Mouse (Mus musculus) olfactory bulb, adult 2 months (tissue): ENCODE results near the gene Syne4. TPM values are rescaled to one million over a fixed set of nuclear protein-coding genes. Genes with fewer than 3 reads are reported as not detected.

ENCODE experiments used
- H3K27ac ChIP-seq: fragments of 200-500 bp; 2 replicates; pipeline ENCODE4 v1.5.1; 2012; ENCODE audit warnings: low read depth, low read length; ENCODE audit not compliant: insufficient read depth
- H3K4me1 ChIP-seq: fragments of 200-500 bp; 2 replicates; pipeline ENCODE4 v1.6.1; 2012; ENCODE audit warnings: low read length; ENCODE audit not compliant: control insufficient read depth, insufficient read depth
- H3K4me3 ChIP-seq: fragments of 200-500 bp; 2 replicates; pipeline ENCODE4 v1.5.1; 2012; ENCODE audit warnings: mild to moderate bottlenecking, low read depth, low read length, moderate library complexity; ENCODE audit not compliant: insufficient read depth
- CTCF ChIP-seq: fragments of 200-500 bp; IDR thresholded peaks from 2 replicates; pipeline ENCODE4 v1.5.1; 2012; ENCODE audit warnings: low read depth, mild to moderate bottlenecking, low read length, moderate library complexity; ENCODE audit not compliant: insufficient read depth
- POLR2A ChIP-seq: fragments of 200-500 bp; IDR thresholded peaks from 2 replicates; pipeline ENCODE4 v1.6.1; 2012; ENCODE audit warnings: mild to moderate bottlenecking, low read depth, low read length, moderate library complexity; ENCODE audit not compliant: insufficient read depth
- WGBS: fragments of 180-500 bp; shearing (Covaris S2); methylation state at CpG from one replicate; pipeline ENCODE4 v1.1.7; 2018; 5-methylcytosine and 5-hydroxymethylcytosine counted together
- polyA plus RNA-seq: library from polyadenylated mRNA; stranded (reverse); fragments of >200 nt; gene quantifications from 2 replicates; pipeline ENCODE4 v1.2.4, GENCODE M21; 2012; ENCODE audit warnings: low replicate concordance; ENCODE audit not compliant: missing spikeins, insufficient read depth, insufficient read length

Syne4 gene
- polyA plus RNA-seq, 1 experiment, result not detected

DNA sequence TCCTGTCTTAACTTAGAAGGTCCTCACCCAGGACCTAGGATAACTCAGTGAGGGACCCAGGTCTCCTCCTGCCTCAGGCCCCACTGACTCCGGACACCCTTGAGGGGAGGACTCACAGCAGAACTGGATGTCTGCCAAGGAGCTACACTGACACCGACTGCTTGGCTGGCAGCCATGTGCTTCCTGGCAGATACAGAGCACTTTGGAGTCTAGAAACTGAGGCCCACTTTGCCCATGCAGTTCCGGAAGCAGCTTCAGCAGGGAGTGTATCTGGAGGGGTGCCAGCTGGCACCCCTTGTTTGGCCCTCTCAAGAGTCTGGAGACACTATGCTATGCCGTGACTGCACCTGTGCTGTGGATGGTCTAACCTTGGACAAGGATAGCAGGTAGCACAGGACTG lies 18.8 kb downstream of the Syne4 start:
- WGBS, result 5% methylated on average over 4 of the region's 4 CpGs
- peaks cover 24% of the 10 kb centered on the region for H3K4me1 ChIP-seq
- H3K27ac ChIP-seq, result peak overlapping the region; percentile 20; the same call in 1 of the 2 replicates
- no peak overlapping the region for H3K4me3 ChIP-seq
- TF ChIP-seq POLR2A (no peak), CTCF (no peak)

DNA sequence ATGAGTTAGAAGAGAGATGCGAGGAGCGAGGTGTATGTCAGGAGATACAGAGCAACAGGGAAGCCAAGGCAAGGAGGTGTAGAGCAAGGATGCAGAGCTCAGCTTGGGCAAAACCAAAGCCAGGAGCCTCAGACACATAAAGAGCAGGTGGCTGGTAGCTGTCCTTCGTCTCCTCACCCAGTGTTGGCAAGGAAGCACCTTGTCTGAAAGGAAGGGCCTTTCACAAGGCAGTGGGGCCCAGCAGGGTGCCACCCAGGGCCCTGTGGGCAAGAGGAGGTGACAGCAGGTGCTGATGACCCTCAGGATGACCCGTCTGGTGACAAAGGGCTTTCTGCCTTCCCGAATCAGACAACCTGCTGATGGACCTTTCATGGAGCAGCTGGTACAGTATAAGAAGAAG lies 20.0 kb downstream of the Syne4 start:
- no peak for TF ChIP-seq CTCF
- TF ChIP-seq POLR2A, result no peak
- H3K27ac ChIP-seq, result no peak overlapping the region
- H3K4me3 ChIP-seq, result no peak overlapping the region
- H3K4me1 ChIP-seq, result peaks cover 28% of the 10 kb centered on the region
- 75% methylated on average over 5 of the region's 5 CpGs for WGBS

DNA sequence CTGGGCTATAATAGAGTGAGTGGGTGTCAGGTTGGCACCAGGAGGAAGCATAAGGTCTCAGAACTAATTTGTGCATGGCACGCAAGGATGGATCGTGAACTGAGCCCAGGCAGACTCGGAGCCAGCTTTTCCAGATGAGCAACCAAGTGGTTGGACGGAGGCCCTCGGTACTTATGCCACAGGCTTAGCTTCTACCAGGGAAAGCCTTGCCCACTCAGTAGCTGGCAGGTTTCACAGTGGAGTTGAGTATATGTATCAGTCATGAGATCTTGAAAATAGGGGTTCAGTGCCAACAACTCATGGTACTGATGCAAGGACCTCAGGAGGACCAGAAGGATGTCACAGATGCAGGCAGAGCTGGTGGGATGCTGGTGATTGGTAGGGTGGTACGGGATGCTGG lies 21.1 kb downstream of the Syne4 start:
- TF ChIP-seq POLR2A, result no peak
- TF ChIP-seq CTCF, result no peak
- no peak overlapping the region for H3K27ac ChIP-seq
- H3K4me1 ChIP-seq, result peaks cover 28% of the 10 kb centered on the region
- WGBS, result 60% methylated on average over 6 of the region's 6 CpGs
- H3K4me3 ChIP-seq, result no peak overlapping the region

DNA sequence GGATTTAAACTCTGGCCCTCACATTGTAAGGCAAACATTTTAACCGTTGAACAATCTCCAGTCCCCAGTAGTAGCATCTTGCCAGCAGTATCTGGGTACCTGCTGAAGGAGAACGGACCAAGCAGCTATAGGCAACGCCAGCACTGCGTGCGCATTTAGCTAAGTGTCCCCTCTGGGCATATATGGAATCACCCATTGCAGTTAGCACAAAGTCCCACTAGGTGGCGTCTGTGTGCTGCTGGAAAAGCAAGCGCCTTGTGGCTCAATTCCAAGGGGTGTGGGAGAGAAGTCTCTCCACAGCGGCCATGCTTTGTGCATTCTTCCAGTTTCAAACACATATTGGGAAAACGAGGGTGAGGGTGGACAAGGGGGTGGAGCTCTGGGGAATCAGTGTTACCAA lies 21.8 kb downstream of the Syne4 start:
- WGBS, result under 1% methylated on average over 9 of the region's 9 CpGs
- peaks cover 28% of the 10 kb centered on the region for H3K4me1 ChIP-seq
- peak; percentile 91 for TF ChIP-seq CTCF
- no peak for TF ChIP-seq POLR2A
- H3K27ac ChIP-seq, result no peak overlapping the region
- H3K4me3 ChIP-seq, result no peak overlapping the region; the same call in 1 of the 2 replicates

DNA sequence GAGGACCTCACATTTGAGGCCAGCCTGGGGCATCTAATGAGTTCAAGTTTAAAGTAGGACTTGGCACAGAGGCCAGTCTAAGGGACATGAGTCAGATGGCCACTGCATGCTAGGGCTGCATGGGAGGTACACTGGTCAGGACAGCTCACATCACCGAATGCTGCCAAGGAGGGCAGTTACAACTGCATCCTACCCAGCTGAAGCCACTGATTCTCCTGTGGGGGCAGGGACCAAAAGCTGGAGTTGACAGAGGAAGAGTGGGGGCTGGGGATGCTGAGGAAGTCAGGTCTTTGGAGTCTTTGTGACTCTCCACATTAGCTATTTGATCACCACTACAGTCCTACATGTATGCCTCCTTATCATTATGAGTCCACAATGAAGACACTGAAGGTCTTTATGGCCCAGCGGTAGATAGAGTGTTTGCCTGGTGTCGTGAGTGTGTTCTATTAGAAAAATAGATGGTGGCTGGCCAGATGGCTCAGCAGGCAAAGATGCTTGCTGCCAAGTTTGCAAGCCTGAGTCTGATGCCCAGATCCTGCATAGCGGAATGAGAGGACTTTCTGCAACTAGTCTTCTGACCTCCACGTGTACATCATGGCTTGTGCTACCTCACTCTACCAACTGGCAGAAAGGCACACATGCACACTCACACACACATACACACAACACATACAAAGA lies 25.0 kb downstream of the Syne4 start:
- TF ChIP-seq POLR2A (no peak), CTCF (no peak)
- Histone ChIP-seq H3K27ac (no peak overlapping the region), H3K4me3 (no peak overlapping the region), H3K4me1 (peaks cover 10% of the 10 kb centered on the region)
- WGBS, result 70% methylated on average over 5 of the region's 5 CpGs

DNA sequence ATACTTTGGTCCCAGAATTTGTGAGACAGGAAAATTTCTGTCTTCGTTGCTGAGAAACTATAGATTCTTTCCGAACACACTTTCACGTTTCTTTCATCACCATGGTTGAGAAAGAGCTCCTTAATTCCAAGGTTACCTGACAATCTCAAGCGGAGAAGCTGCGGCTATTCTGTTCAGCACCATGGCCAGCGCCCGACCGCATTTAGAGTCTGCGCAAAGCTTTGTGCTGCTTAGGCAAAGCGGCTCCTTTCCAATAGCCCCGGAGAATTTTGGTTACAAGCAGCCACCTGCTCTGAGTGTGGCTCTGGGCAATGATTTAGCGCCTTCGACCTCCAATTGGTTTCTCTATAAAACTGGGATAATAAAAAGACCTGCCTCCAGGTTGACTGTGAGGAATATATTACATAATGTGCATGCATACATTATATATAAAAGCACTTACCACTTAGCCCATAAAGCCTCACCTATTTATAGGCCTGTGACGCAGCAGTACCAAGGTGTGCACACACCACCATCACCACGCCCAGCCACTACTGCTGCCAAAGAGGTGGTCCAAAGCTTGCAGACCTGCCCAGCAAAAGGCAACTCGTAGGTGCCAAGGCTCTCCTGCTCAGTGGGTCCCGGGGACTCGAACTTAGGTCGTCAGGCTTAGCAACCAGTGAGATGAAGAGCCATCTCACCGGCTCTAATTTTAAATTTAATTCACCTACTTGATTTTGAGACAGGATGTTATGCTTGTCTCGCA lies 32.2 kb downstream of the Syne4 start:
- Histone ChIP-seq H3K4me3 (no peak overlapping the region), H3K4me1 (peaks cover 24% of the 10 kb centered on the region), H3K27ac (no peak overlapping the region)
- 60% methylated on average over 21 of the region's 21 CpGs for WGBS
- no peak for TF ChIP-seq POLR2A
- TF ChIP-seq CTCF, result no peak

DNA sequence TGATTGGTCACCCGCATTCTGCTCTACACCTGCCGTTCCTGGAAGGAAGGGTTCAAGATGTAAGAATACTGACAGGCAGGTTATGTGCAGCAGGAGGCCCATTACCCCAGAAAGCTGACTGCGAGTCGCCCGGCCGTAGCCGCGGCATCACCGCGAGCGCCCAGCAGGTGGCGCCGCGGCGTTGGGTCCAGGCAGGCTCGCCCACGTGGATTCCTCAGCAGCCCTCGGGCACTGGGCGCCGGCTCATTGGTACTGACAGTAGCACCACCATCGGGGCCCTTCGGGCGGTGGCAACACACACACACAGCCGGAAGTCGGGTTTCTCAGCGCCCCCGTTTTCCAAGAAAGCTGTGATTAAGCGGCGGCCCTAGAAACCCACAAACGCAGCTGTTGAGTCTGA lies 33.2 kb downstream of the Syne4 start:
- TF ChIP-seq CTCF (peak; percentile 98), POLR2A (no peak)

DNA sequence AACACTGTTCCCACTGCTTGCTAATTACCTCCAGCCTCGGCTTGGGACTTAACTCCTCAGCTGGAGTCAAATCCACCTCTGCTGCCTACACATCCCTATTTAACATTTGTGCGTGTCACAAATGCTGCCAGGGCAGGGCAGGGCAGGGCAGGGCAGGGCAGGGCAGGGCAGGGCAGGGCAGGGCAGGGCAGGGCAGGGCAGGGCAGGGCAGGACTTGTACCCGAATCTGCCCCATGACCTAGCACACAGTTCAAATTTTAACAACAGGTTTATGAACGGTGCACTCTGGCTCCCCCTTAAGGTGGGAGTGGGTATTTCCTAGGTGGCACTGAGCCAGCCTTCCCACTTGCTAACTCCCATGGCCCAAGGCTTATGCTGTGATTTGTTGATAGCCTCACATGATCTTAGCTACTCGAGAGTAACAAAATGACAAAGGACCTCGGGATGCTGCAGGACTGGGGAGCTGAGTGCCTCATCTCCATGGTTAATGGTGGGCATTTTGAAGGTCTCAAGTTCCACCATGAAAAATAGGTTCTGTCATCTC lies 38.7 kb downstream of the Syne4 start:
- 9% methylated on average over 6 of the region's 6 CpGs for WGBS
- Histone ChIP-seq H3K27ac (no peak overlapping the region), H3K4me1 (peaks cover 34% of the 10 kb centered on the region), H3K4me3 (no peak overlapping the region)
- TF ChIP-seq POLR2A (no peak), CTCF (no peak)

More for the DNA sequence above, 33.2 kb downstream of the Syne4 start:
- Histone ChIP-seq H3K4me3 (no peak overlapping the region), H3K27ac (no peak overlapping the region), H3K4me1 (peaks cover 24% of the 10 kb centered on the region)
- WGBS, result under 1% methylated on average over 30 of the region's 30 CpGs

DNA sequence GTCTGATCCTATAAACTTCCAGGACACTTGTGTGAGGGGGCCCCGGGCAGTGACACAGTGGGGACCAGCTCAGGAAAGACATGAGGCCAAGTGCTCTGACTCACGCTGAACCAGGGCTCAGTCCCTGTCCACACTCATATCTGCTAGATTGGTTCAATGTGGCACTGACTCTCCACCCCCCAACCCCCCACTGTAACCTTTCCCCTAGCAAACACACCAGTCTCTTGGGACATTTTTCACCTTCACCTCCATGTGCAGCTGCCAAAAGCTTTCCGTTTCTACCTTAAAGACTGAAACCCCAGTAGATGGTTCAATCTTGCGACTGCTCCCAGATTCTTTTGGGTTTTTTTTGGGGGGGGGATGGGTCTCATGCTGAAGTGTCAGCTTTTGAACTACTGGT lies 39.5 kb downstream of the Syne4 start:
- Histone ChIP-seq H3K4me1 (peaks cover 27% of the 10 kb centered on the region), H3K4me3 (no peak overlapping the region), H3K27ac (no peak overlapping the region)
- TF ChIP-seq POLR2A (no peak), CTCF (no peak)
- WGBS, result 76% methylated on average over 4 of the region's 4 CpGs
